Mouse (Mus musculus): ENCODE measurements around the gene Spaca3.

DNA sequence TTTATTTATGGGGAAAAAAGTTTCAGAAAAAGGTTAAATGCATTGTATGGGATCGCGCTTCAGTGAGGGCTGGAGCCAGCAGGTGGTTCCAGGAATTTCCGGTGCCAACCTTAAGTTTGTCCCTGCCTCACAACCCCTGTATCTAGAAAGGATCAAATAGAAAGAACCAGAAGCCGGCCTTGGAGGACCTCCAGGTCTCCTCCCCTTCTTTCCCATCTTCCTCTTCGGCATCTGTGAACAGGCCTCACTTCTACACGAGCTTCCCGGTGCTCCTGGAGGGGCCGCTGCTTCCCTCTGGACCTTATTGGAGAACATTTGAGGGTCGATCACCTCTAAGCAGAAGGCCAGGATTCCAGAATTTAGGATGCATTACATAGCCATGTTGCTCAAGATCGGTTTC lies 45.3 kb downstream of the Spaca3 start:
- TF ChIP-seq CTCF (IDR thresholded peaks at IDR 0.05; ENCODE audit: borderline replicate concordance, extremely low read depth, insufficient read depth, insufficient read length): no peak
- no peak for TF ChIP-seq POLR2A (IDR thresholded peaks at IDR 0.05; ENCODE audit: borderline replicate concordance, extremely low read depth, insufficient read depth, insufficient read length, poor library complexity, severe bottlenecking)

Measured in brain, embryonic 14.5 days (tissue).